Mouse (Mus musculus) right cerebral cortex, postnatal 36 days (tissue): Measurements from ENCODE around the gene Gm27021.

Source experiments
- DNase-seq, 2 experiments: peaks; one replicate each; pipeline ENCODE4 v3.0.0; 2022; ENCODE audit warnings: low spot score in 2 of 2, mixed read lengths in 1 of 2

Gm27021 gene

GRCm38 (mm10) chr8:120566681-120567080 lies 101.2 kb downstream of the Gm27021 start:
- no peak for DNase-seq

DNA sequence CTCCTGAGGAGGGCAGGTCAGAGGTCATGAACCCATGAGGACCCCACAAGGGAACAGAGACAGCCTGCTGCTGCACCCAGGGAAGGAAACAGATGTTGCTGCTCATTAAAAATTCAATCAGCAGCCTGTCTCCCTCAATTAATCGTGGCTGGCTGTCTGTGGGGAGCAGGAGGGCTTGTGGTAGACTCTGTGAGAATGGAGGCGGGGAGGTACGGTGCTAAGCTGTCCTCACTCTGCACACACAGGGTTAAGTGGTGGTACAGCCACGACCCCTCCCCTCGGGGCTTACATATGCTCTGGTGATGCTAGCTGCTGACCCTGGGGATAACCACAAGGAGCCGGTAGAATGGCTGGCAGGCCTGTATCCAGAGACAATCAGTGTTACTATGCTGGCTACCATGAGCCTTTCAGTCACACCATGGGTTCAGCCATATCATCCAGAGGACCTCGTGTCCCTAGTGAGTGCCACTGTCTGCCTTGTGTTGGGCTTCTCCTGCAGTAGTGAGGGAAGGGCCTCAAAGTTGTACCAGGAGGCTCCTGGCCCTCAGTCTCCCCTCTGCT lies 102.6 kb downstream of the Gm27021 start:
- no peak for DNase-seq

DNA sequence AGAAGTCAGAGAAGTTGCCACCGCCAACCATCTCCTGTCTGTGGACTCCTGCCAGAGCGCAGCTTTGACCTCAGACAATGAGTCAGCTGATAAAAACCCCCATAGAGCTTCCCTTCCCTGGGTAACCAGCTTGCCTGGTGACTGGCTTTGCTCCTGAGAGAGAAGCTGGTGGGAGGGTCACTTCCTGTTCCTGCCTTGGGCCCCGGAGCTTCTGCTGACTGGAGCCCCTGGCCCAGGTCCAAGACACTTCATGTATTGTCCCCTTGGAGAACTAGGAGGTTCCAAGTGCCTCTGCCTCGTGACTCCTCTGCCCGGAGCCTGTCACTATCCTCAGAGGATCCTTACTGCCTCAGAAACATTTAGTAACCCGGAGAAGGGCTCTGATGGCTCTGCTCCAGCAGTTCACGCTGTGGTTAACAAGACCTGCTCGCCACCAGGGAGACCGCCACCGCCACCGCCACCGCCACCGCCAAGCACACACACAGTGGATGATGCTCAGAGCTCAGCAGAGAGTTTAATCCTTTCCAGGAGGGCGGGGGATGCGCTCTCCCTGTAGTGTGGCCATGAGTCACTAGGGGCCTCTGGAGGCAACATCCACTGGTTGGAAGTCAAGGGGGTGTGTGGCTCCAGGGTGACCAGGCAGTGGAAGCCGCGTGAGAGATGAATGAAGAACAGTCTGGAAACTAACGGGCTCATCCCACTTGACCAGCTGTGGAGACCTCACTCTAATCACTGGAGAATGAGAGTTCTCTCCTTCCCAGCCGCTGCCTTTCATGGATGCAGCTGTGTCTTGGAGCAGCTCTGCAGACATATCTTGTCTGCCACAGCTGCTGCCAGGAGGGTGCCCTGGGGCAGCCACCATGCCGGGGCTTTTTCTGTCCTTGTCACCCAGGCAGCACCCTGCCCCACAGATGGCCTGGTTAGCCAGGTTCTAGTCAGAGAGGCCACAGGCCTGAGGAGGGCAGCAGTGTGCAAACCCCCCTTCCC lies 103.7 kb downstream of the Gm27021 start:
- DNase-seq = peak; percentile 48 to 73

- no peak for DNase-seq
These were observed 104.5 kb downstream of the Gm27021 start for GRCm38 (mm10) chr8:120563348-120563724.

DNA sequence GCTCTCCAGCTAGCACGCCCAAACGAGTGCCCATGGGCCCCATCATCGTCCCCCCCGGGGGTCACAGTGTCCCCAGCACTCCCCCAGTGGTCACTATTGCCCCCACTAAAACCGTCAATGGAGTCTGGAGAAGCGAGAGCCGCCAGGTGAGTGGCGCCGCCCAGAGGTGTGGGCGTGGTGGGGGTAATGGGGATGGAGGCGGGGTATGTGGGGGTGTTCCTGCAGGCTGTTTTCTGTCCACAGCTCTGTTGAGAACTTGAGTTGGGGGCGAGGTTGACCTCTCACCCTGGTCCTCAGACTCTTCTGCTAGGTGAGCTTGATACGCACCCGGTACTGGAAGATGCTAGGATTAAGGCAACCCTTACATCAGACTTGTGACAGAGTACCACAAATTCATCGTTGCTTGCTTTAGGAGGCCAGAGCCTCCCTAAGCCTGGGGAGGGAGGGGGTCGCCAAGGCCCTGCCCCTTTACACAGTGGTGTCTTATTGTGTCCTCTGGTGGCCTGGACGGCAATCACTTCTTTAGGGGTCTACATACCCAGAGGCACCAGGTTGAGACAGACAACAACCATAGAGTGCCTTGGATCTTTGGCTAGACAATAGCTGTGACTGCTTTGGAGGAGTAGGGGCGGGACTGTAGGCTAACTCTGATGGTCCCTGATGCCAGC lies 105.1 kb downstream of the Gm27021 start:
- no peak for DNase-seq

GRCm38 (mm10) chr8:120561539-120562435 lies 106.1 kb downstream of the Gm27021 start:
- no peak for DNase-seq

GRCm38 (mm10) chr8:120560535-120560934 lies 107.3 kb downstream of the Gm27021 start:
- no peak for DNase-seq

DNA sequence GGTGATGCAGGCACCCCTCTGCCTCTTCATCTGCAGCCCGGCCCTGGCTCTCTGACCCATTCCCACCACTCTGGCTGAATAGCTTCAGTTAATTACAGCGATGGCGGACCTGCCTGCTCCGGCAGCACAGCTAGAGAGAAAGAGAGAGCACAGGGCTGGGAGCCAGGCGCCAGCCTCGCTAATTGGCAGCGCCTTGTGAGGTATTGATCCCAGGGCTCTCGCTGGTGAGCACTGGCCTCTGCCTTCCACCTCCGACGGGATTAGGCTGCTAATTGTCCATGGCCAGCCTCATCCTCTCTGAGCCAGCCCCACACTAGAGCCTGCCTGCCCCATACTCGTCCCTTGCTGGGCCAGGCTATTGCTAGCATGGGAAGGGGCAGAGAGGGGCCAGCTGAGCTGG lies 108.2 kb downstream of the Gm27021 start:
- no peak for DNase-seq
